Mouse (Mus musculus): ENCODE data around the gene Ptgis.

Gene Ptgis

GRCm38 (mm10) chr2:167263931-167264330, 23.5 kb upstream of the Ptgis start:
- in situ Hi-C loops (cut with MseI, MboI), result no loop called here

- in situ Hi-C loops (cut with MseI, MboI), result no loop called here
Observed at GRCm38 (mm10) chr2:167263040-167263810, 22.8 kb upstream of the Ptgis start.

- in situ Hi-C loops (cut with MseI, MboI), result no loop called here
Observed at GRCm38 (mm10) chr2:167262433-167262832, 22.0 kb upstream of the Ptgis start.

- in situ Hi-C loops (cut with MseI, MboI), result no loop called here
Observed at GRCm38 (mm10) chr2:167261106-167261505, 20.7 kb upstream of the Ptgis start.

- in situ Hi-C loops (cut with MseI, MboI), result no loop called here
Observed at GRCm38 (mm10) chr2:167257790-167258189, 17.4 kb upstream of the Ptgis start.

GRCm38 (mm10) chr2:167254808-167255207, 14.4 kb upstream of the Ptgis start:
- in situ Hi-C loops (cut with MseI, MboI), result no loop called here

- in situ Hi-C loops (cut with MseI, MboI), result no loop called here
Observed at GRCm38 (mm10) chr2:167254185-167254584, 13.8 kb upstream of the Ptgis start.

- in situ Hi-C loops (cut with MseI, MboI), result no loop called here
Observed at GRCm38 (mm10) chr2:167253476-167253875, 13.1 kb upstream of the Ptgis start.

GRCm38 (mm10) chr2:167252057-167252687, 11.8 kb upstream of the Ptgis start:
- in situ Hi-C loops (cut with MseI, MboI), result no loop called here

GRCm38 (mm10) chr2:167250736-167251337, 10.4 kb upstream of the Ptgis start:
- in situ Hi-C loops (cut with MseI, MboI), result no loop called here

- in situ Hi-C loops (cut with MseI, MboI), result no loop called here
Observed at GRCm38 (mm10) chr2:167250003-167250735, 9.8 kb upstream of the Ptgis start.

GRCm38 (mm10) chr2:167249591-167249990, 9.2 kb upstream of the Ptgis start:
- in situ Hi-C loops (cut with MseI, MboI), result no loop called here

GRCm38 (mm10) chr2:167247823-167248222, 7.4 kb upstream of the Ptgis start:
- in situ Hi-C loops (cut with MseI, MboI), result no loop called here

- in situ Hi-C loops (cut with MseI, MboI), result no loop called here
Observed at GRCm38 (mm10) chr2:167246704-167247103, 6.3 kb upstream of the Ptgis start.

- in situ Hi-C loops (cut with MseI, MboI), result no loop called here
Observed at GRCm38 (mm10) chr2:167244892-167245291, 4.5 kb upstream of the Ptgis start.

GRCm38 (mm10) chr2:167243831-167244563, 3.6 kb upstream of the Ptgis start:
- in situ Hi-C loops (cut with MseI, MboI), result no loop called here

GRCm38 (mm10) chr2:167239262-167239661, 1.1 kb downstream of the Ptgis start:
- in situ Hi-C loops (cut with MseI, MboI), result no loop called here

- in situ Hi-C loops (cut with MseI, MboI), result no loop called here
Observed at GRCm38 (mm10) chr2:167237224-167237623, 3.2 kb downstream of the Ptgis start.

GRCm38 (mm10) chr2:167236174-167236573, 4.2 kb downstream of the Ptgis start:
- in situ Hi-C loops (cut with MseI, MboI), result no loop called here

- in situ Hi-C loops (cut with MseI, MboI), result no loop called here
Observed at GRCm38 (mm10) chr2:167235338-167236018, 4.9 kb downstream of the Ptgis start.

GRCm38 (mm10) chr2:167233771-167234170, 6.6 kb downstream of the Ptgis start:
- in situ Hi-C loops (cut with MseI, MboI), result no loop called here

Measured in mouse trophoblast stem cell (cell line).